Mouse (Mus musculus) common myeloid progenitor, adult 5-6 weeks (primary cell): ENCODE results near the gene Rps5. TPM values are rescaled to one million over a fixed set of nuclear protein-coding genes. Genes with fewer than 3 reads are reported as not detected.
A peak's percentile ranks its signal among the peaks of the same experiment; 100 is the strongest.
"Not testable (repeated sequence)": the region's sequence is repeated elsewhere in the genome, so short reads cannot be mapped to it uniquely, and the experiment has no call there.

Experiments used
- ATAC-seq: replicated peaks from 2 replicates; pipeline ENCODE4 v1.8.0; 2016; ENCODE audit warnings: low read depth, mild to moderate bottlenecking, moderate TSS enrichment, inconsistent platforms; ENCODE audit not compliant: poor library complexity, severe bottlenecking
- total RNA-seq: library from RNA; stranded (forward); fragments of 200-1000, 187-1606 nt; gene quantifications from 2 replicates; pipeline ENCODE4 v1.2.3, GENCODE M21; 2017

Gene Rps5
- total RNA-seq = 1,289 and 2,367 TPM in 2 replicates

DNA sequence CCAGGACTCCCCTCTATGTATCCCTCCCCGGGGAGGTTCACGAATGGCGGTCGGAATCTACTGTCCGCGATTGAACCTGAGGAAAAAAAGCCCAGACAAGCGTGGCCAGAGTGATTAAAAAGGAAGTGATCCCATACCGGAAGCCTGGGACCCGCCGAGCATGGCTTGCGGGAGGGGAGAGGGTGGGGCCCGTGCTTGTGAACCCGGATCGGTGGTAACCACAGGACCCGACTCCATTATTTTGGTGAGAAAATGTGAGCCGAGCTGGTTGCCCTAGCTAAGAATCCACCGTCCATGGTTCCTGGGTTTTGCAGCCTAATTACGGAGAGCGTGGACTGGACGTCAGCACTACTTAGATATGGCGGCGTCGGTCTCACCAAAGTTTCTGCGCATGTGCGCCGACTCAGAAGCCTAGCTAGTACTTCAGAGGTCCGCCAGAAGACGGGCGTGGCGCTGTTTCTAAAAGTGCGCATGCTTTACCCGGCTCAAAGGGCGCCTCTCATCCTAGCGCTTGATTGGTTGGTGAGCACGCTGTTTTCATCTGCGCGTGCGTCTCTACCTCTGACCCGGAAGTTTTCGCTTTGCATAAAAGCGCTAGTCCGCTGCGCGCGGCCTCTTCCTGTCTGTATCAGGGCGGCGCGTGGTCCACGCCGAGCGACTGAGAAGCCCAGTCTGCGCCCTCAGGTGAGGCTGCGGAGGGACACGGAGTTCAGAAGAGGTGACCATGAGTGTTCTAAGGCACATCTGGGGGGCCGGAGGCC, at the start of gene Rps5:
Gene Rps5, plus strand, starts transcription at position 586 of the 761 bp plus-strand sequence.
- ATAC-seq = peak; percentile 89

GRCm38 (mm10) chr7:12874301-12874700, 47.8 kb upstream of the Rps5 start:
- peak; percentile 74 for ATAC-seq

- ATAC-seq = no peak
Measured at GRCm38 (mm10) chr7:12880036-12880435, 42.1 kb upstream of the Rps5 start.

GRCm38 (mm10) chr7:12880497-12880896, 41.6 kb upstream of the Rps5 start:
- ATAC-seq = not testable (repeated sequence)

DNA sequence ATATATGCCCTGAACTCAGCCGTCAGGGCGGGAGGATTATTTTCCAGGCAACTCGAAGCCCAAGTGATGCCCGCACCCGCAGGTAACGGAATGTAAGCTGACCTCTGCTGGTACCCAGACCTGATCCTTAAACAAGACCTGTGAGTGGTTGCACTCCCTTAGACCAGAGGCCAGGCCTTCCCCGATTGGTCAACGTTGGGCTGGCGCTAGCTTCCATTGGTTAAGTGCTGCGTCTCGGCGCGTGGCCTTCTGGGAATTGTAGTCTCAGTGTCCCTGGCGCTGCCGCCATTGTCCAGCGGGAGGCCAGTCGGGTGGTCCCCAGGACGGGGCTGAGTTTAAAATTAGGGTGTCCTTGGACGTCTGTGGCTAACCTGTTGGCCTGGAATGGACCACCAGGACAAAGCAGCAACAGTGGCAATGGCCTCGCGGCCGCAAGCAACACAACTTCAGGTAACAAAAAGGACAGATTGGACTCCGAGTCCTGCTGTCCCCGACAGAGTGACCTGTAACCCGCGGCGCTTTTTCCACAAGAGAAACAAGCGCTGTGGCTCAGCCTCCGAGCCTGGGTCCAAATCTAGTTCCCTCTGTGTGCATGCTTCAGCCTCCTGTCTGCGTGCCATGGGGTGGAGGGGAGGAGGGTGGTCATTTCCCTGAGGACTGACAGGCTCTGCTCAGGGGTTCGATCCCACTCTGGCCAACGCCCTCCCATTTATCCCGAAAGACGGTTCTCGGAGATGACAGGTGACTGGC, 41.0 kb upstream of the Rps5 start, which contains the start of gene Zfp128:
Gene Zfp128, plus strand, starts transcription at position 267 of the 750 bp plus-strand sequence.
- peak; percentile 100 for ATAC-seq

GRCm38 (mm10) chr7:12886563-12887266, 35.4 kb upstream of the Rps5 start:
- ATAC-seq = 0 out of 2 replicates have a peak, but pooled peaks have one; percentile 11

DNA sequence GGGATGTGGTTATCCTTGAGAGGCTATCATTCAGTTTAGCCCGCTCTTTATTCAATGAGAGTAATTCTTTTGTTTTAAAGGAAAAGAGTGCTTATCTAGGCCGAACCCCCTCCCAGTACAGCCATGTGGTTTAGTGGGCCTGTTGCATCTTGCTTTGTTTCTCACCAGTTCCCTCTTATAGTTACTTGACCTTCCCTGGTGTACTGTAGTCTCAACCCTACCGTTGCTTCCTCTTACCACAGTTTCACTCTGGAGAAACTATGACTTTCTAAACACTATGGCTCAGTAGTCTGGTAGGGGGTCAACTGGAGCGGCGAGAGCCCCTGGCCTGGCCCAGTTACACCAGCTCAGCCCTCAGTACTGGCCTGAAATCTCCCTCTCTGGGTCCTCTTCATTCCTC, 34.5 kb upstream of the Rps5 start:
- ATAC-seq = peak; percentile 79

DNA sequence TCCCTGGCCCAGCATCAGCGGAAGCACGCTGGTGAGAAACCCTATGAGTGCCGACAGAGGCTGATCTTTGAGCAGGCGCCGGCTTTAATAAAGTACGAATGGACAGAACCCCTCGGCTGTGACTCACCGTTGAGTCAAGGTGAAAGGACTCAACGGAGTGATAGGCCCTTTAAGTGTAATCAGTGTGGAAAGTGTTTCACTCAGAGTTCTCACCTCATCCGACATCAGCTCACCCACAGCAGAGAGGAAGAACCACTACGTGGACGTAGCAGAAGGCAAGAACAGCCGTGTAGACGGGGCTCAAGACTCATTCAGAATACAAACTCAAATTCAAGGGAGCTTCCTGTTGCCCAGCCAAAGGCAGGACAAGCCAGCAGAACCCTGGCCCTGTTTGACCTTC, 31.2 kb upstream of the Rps5 start:
- ATAC-seq = no peak

- ATAC-seq = no peak
Measured at GRCm38 (mm10) chr7:12891334-12891733, 30.8 kb upstream of the Rps5 start.

DNA sequence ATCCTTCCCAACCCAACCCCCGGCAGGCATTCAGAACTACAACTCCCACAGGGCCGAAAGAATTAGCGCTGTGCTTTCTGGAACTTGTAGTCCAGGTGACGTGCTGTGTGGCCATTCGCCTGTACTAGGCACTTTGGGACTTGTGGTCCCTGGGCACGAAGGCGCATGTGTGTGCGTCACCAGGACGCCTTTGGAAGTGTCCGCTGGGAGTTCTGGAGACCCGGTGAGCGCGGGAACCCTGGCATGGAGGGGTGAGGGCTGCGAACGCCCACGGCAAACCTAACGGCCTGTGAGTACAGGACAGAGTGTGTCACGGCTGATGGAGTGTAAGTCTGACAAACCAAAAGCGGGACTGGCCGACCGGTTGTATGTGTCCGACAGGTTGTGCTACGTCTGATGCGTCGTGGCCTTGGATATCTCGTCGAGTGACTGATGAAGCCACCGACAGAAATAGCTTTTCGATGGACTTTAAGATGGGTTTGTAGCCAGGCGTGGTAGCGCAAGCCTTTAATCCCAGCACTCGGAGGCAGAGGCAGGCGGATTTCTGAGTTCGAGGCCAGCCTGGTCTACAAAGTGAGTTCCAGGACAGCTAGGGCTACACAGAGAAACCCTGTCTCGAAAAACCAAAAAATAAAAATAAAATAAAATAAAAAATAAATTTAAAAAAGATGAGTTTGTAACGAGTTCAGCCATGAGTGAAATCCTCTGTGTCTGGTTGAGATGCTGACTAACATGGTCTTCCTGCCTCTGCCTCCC, 24.3 kb upstream of the Rps5 start, which contains the start of gene Zscan22:
Gene Zscan22, plus strand, starts transcription at position 161 of the 756 bp plus-strand sequence.
- peak; percentile 100 for ATAC-seq

GRCm38 (mm10) chr7:12901517-12901916, 20.6 kb upstream of the Rps5 start:
- ATAC-seq = no peak

- ATAC-seq = peak; percentile 94
Measured at GRCm38 (mm10) chr7:12903623-12904022, 18.5 kb upstream of the Rps5 start.

DNA sequence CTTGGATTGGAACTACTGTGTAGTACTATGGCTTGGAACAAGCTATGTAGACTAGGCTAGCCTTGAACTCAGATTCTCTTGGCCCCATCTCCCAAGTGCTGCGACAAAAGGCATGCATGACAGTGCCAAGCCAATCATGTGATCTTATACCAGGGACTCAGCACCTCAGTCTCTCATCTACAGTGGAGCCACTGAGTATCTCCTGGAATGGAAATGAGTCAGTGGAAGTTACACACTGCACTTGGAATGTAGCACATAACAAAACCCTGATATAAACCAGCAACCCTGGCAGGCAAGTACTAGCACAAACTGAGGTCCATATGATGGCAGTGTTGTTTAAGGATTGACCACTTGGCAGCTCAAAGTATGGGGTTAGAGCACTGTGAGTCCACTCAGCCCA, 16.9 kb upstream of the Rps5 start:
- ATAC-seq = no peak

- ATAC-seq = peak; percentile 67
Measured at GRCm38 (mm10) chr7:12909498-12909962, 12.6 kb upstream of the Rps5 start.

DNA sequence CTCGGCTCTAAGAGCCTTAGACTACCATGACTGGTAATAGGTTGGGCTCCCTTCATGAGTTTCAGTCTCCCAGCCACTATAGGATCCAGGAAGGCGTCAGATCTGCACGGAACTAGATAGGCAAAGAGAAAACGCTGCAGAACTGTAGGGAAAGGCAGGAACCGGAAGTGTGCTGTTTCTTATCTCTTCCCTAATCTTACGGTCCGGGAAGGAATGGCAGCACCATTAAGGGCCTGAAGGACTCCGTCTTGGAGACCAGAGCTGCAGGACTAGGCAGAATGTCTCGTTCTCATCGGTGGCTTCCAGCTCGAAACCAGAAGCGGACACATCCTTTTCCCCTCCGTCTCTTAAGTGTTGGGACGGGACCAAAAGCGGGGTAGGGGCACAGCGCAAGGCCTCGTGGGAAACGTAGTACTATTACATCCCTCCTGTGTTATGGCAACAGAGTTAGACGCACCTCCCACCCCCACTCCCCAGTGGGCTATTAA, 11.9 kb upstream of the Rps5 start:
- peak; percentile 79 for ATAC-seq

- ATAC-seq = no peak
Measured at GRCm38 (mm10) chr7:12913556-12913955, 8.5 kb upstream of the Rps5 start.

DNA sequence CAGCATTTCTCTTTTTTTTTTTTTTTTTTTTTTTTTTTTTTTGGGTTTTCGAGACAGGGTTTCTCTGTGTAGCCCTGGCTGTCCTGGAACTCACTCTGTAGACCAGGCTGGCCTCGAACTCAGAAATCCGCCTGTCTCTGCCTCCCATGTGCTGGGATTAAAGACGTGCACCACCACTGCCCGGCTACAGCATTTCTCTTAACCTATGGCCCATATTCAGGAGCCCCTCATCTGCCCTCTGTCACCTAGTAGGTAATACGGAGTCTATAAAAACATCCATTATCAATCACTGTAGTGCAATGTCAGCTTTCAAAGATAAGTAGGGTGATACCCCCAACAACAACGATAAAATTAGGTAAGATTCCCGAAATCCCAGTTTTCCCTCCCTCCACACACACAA, 1.6 kb upstream of the Rps5 start:
- not testable (repeated sequence) for ATAC-seq

DNA sequence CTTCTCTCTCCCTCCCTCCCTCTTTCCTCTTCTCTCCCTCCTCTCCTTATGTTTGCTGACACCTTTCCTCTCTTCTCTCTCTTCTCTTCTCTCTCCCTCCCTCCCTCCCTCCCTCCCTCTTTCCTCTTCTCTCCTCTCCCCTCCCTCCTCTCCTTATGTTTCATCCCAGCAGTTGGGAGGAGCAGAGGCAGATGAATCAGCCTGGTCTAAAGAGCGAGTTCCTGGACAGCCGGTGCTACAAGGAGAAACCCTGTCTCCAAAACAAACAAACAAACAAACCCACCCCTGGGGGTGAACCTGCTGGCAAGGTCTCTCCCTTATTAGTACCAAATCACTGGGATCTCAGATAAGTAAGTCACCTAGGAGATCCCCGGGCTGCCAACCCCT, 779 bp upstream of the Rps5 start:
- ATAC-seq = no peak

DNA sequence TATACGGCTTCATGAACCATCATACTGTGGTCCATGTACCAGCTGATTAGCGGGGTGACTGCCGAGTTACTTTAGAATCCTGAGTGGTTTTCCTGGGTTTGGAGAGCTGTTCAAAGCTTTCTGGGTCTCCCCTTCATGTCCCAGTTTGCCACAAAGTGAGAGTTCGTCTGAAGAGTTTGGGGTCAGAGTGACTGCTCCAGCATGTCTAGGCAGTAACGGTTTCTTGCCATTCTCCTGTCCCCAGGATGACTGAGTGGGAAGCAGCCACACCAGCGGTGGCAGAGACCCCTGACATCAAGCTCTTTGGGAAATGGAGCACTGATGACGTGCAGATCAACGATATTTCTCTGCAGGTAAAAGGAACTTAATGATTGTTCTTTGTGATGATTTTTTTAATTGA, 639 bp downstream of the Rps5 start:
- no peak for ATAC-seq

DNA sequence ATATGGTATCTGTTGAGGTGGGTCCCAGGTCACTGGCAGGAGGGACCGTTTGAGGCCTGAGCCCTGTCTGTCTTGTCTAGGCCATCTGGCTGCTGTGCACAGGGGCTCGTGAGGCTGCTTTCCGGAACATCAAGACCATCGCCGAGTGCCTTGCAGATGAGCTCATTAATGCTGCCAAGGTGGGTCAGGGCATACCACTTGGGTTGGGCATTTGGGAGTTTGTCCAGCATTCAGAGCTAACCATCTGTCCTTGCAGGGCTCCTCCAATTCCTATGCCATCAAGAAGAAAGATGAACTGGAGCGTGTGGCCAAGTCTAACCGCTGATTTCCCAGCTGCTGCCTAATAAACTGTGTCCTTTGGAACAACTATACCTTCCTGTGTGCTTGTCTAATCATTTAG, 4.2 kb downstream of the Rps5 start:
- no peak for ATAC-seq
